Mouse (Mus musculus) erythroblast, embryonic 14.5 days (primary cell): ENCODE measurements around the gene Lhx1.

ENCODE experiments used
- GATA1 ChIP-seq: IDR thresholded peaks from 2 replicates; pipeline ENCODE4 v1.6.1; 2012; ENCODE audit warnings: low read length, inconsistent platforms, mixed read lengths
- TAL1 ChIP-seq: IDR thresholded peaks from 3 replicates; pipeline ENCODE4 v1.6.1; 2012; ENCODE audit warnings: low read length, inconsistent platforms, mixed read lengths

DNA sequence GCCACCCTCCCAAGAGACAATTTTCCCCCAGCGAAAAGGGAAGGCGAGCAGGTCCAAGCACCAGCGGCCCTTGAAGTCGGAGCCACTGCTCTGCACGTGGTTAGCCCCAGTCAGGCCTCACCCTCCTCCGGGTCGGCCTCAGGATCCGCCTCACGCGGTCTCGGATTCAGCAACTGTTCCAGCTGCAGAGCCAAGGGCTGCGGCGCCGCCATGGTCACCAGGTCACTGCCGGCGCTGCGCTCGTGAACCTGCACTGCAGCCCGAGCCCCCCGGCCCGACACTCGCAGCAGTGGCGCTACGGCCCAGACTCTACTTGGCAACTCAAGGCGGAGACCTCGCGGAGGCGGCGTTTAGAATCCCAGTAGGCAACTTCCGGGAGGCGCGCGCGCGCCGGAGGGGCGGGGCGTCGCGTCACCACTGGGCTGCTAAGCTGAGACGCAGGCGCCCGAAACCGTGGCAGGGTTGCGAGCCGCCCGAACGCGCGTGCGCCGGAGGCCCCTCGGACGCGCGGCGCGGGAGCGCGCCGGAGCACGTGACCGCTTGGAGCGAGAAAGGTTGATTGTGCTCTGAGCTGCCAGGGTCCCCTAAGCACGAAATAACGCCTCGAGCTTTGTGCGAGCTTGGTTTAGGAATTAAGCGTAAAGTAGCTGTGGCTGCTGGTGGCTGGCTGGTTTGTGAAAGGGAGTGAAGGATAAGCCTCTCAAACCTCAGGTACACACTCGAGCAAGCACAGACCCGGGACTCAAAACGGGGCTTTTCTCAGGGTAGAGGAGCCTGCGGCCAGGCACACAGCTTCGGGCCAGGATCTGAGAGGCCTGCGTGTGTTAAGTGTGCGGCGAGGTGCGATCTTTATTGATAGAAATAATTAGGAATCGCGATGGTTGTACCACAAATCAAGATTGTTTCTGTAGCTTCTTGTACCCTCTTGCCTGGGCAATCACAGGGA is 11.9 kb downstream of the Lhx1 start, which contains the start of gene Aatf:
- TF ChIP-seq TAL1 = no peak
- no peak for TF ChIP-seq GATA1
